Mouse (Mus musculus) stomach, postnatal 0 days (tissue): Measurements from ENCODE around the gene Ncaph2.

Experiments
- CTCF ChIP-seq: IDR thresholded peaks from 2 replicates; pipeline ENCODE4 v1.5.1; 2016; ENCODE audit warnings: antibody characterized with exemption, low read depth, mild to moderate bottlenecking, moderate library complexity
- EP300 ChIP-seq: optimal IDR thresholded peaks from 2 replicates; pipeline ENCODE3; 2016; ENCODE audit warnings: antibody characterized with exemption

DNA sequence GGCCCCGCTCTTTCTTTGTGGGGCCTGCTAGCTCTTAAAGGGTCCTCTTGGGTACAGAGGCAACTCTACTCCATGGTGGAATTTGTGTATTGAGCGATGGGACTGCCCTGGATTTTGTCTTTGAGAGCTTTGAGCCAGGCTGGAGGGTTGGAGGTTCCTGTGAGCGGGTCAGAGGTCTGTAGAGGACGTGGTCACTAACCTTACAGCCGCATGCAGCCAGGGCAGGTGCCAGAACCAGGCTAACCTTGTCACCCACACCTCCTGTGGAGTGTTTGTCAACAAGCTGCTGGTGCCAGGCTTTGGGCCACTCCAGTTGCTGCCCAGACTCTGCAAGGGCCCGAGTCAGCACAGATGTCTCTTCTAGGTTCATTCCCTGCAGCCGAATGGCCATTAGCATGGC lies 20.5 kb downstream of the Ncaph2 start:
- TF ChIP-seq CTCF = no peak
- TF ChIP-seq EP300 = no peak
